Mouse (Mus musculus) forebrain, embryonic 15.5 days (tissue): ENCODE measurements around the gene Itga11. TPM values are rescaled to one million over a fixed set of nuclear protein-coding genes. Genes with fewer than 3 reads are reported as not detected.
"Not testable (repeated sequence)": the region's sequence is repeated elsewhere in the genome, so short reads cannot be mapped to it uniquely, and the experiment has no call there.

Source experiments
- ATAC-seq: fragments of 200-750 bp; cut with Nextera tagmentation; replicated peaks from 2 replicates; pipeline ENCODE4 v1.8.0; 2017; ENCODE audit warnings: mild to moderate bottlenecking, moderate TSS enrichment, moderate library complexity
- H3K27ac ChIP-seq: fragments of 300-500 bp; sonication (generic); replicated peaks from 2 replicates; pipeline ENCODE4 v1.5.1; 2015; ENCODE audit warnings: mild to moderate bottlenecking, inconsistent platforms
- H3K27me3 ChIP-seq: fragments of 300-500 bp; sonication (generic); 2 replicates; pipeline ENCODE4 v1.6.1; 2015; ENCODE audit warnings: inconsistent platforms
- H3K36me3 ChIP-seq: fragments of 300-500 bp; sonication (generic); 2 replicates; pipeline ENCODE4 v1.6.1; 2015; ENCODE audit warnings: mild to moderate bottlenecking, inconsistent platforms
- H3K4me1 ChIP-seq: fragments of 300-500 bp; sonication (generic); 2 replicates; pipeline ENCODE4 v1.6.1; 2015; ENCODE audit warnings: inconsistent platforms
- H3K4me2 ChIP-seq: fragments of 300-500 bp; sonication (generic); replicated peaks from 2 replicates; pipeline ENCODE4 v1.6.1; 2015; ENCODE audit warnings: mild to moderate bottlenecking, inconsistent platforms
- H3K4me3 ChIP-seq: fragments of 300-500 bp; sonication (generic); 2 replicates; pipeline ENCODE4 v1.5.1; 2015; ENCODE audit warnings: mild to moderate bottlenecking, inconsistent platforms
- H3K9ac ChIP-seq: fragments of 300-500 bp; sonication (generic); replicated peaks from 2 replicates; pipeline ENCODE4 v1.6.1; 2015; ENCODE audit warnings: mild to moderate bottlenecking, inconsistent platforms
- H3K9me3 ChIP-seq: fragments of 300-500 bp; sonication (generic); 2 replicates; pipeline ENCODE4 v1.6.1; 2016; ENCODE audit warnings: inconsistent platforms
- WGBS: fragments of 180-500 bp; shearing (Covaris S2); methylation state at CpG from one replicate; pipeline ENCODE4 v1.1.7; 2015; ENCODE audit warnings: mixed read lengths; 5-methylcytosine and 5-hydroxymethylcytosine counted together
- polyA plus RNA-seq: library from polyadenylated mRNA; unstranded; fragments of >200 nt; fragmentation: Nextera tagmentation; extraction: Ambion mirVana; gene quantifications from 2 replicates; pipeline ENCODE4 v1.2.1, GENCODE M21; 2015

The Itga11 gene
- polyA plus RNA-seq, 1 experiment from 2014 or later, result 0.90 TPM

DNA sequence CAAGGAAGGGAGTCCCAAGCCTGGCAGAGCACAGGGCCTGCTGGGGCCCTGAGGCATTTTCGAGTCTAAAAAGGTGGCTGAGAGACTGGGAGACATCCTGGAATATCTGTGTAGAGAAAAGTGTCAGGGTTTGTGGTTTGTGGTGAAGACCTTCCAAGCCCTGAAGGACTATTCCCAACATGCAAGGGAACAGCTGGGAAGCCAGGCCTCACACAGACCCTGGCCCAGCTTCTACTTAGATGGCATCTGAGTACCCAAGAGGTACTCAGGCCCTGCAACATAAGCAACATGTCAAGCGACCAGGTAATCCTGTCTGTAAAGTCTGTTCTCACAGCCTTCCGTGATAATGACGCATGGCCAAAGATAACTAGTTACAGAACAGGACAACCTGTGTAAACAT is 18.6 kb upstream of the Itga11 start:
- Histone ChIP-seq H3K4me1 (peaks cover 2% of the 10 kb centered on the region), H3K4me2 (no peak overlapping the region), H3K4me3 (no peak overlapping the region), H3K36me3 (no peaks in the 10 kb centered on the region), H3K9ac (no peak overlapping the region), H3K27me3 (no peaks in the 10 kb centered on the region), H3K27ac (no peak overlapping the region), H3K9me3 (no peaks in the 10 kb centered on the region)
- ATAC-seq, result no peak
- WGBS, result 86% methylated on average over 4 of the region's 4 CpGs

DNA sequence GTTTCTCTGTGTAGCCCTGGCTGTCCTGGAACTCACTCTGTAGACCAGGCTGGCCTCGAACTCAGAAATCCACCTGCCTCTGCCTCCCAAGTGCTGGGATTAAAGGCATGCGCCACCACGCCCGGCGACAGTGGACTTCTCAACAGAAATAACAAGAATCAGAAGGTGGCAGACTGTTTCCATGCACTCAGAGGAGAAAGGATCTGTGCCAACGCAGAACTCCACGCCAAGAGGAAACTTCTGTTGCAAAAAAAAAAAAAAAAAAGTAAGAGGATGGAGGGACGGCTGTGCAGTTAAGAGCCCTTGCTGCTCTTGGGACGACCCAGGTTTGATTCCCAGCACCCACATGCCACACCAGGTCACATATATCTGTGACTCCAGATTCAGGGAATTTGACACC is 16.7 kb upstream of the Itga11 start:
- H3K36me3 ChIP-seq, H3K27me3 ChIP-seq, H3K9ac ChIP-seq, H3K4me3 ChIP-seq, H3K4me1 ChIP-seq, H3K27ac ChIP-seq, ATAC-seq, H3K4me2 ChIP-seq, H3K9me3 ChIP-seq: not testable (repeated sequence)
- WGBS, result 87% methylated on average over 9 of the region's 9 CpGs

DNA sequence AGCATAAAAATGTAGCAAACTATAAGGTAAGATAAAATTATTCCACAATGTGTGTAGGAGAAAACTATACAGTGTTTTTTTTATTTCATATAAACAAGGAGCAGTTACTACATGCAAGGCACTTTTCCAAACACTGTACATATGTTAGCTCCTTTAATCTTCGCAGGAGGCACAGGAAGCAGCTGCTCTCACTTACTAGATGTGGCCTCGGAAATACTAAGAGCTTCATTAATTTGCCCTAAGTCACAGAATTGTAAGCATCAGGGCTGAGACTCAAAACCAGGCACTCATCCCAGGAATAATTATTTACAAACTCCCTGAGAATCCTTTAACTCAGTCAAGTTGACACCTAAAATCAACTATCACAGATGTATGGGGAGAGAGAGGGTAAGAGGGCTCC is 14.2 kb upstream of the Itga11 start:
- no peak overlapping the region for H3K9ac ChIP-seq
- H3K27me3 ChIP-seq, result no peaks in the 10 kb centered on the region
- 47% methylated on average over 2 of the region's 2 CpGs for WGBS

DNA sequence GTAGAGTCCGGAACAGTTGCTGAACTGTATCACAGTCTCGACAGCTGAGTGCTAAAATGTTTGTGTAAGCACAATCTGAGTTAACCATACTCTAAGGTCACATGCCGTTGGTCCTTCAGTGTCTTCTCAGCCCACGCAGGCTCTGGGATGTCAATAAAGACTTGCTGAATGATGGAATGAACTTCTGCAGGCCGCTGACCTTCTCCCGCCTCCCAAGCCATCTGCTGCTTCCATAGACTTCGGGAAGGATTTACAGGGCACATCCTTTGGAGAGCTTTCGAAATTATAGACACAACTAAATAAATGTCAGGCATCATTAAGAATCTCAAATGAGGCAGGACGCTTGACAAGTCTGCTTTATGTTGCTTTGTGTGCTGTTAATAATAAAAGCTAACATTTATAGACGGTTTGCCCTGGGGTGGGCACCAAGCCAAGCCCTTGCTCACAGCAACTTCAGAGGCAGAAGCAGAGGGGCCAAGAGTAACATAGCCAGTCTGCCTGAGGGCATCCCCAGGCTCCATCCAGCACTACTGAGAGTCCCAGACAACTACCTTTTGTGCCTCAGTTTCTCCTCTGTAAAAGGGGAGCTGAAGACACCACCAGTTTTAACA is 13.4 kb upstream of the Itga11 start:
- Histone ChIP-seq H3K4me1 (peaks cover 6% of the 10 kb centered on the region), H3K27ac (no peak overlapping the region), H3K9ac (no peak overlapping the region), H3K4me2 (no peak overlapping the region), H3K4me3 (no peak overlapping the region), H3K36me3 (no peaks in the 10 kb centered on the region), H3K9me3 (no peaks in the 10 kb centered on the region), H3K27me3 (no peaks in the 10 kb centered on the region)
- WGBS, result 54% methylated on average over 10 of the region's 10 CpGs
- ATAC-seq, result no peak

More for the DNA sequence above, 14.2 kb upstream of the Itga11 start:
- no peak for ATAC-seq
- peaks cover 6% of the 10 kb centered on the region for H3K4me1 ChIP-seq
- H3K9me3 ChIP-seq, result no peaks in the 10 kb centered on the region
- H3K4me2 ChIP-seq, result no peak overlapping the region
- no peak overlapping the region for H3K27ac ChIP-seq
- no peaks in the 10 kb centered on the region for H3K36me3 ChIP-seq
- H3K4me3 ChIP-seq, result no peak overlapping the region

DNA sequence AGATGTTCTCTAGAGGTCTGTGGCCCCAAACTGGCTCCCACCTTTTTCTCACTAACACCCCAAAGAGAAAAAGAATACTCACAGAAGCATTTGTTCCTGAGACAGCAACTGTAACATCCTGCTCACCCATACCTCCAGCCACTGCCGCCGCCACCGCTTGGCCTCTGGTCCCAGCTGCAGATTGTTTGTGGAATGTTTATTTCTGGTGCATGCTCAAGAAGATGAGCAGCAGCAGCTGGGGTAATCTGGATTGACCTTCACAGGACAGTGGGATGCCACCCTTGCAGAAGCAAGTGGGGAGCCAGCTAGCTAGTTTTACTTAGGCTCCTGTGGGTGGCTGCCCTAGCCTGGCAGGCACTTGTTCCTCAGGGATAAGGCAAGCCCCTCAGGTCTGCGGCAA is 11.7 kb upstream of the Itga11 start:
- Histone ChIP-seq H3K4me2 (no peak overlapping the region), H3K27ac (no peak overlapping the region), H3K9ac (no peak overlapping the region), H3K9me3 (no peaks in the 10 kb centered on the region), H3K4me1 (peaks cover 6% of the 10 kb centered on the region), H3K4me3 (no peak overlapping the region), H3K27me3 (no peaks in the 10 kb centered on the region), H3K36me3 (no peaks in the 10 kb centered on the region)
- ATAC-seq, result no peak
- 95% methylated on average over 4 of the region's 4 CpGs for WGBS

DNA sequence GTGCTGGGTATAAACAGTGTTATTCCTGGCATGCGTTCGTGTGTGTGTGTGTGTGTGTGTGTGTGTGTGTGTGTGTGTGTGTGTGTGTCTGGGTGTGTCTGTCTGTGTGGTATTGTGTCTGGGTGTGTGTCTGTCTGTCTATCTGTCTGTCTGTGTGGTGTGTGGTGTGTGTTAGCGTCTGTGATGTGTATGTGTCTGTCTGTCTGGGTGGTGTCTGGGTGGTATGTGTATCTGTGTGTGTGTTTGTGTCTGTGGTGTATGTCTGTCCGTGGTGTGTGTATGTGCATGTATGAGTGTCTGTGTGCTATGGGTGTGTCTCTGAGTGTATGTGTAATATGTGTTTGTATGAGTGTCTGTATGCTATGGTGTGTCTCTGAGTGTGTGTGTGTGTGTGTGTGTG is 9.1 kb upstream of the Itga11 start:
- Histone ChIP-seq H3K4me3 (no peak overlapping the region), H3K9ac (no peak overlapping the region), H3K27me3 (no peaks in the 10 kb centered on the region), H3K4me2 (no peak overlapping the region), H3K27ac (no peak overlapping the region), H3K9me3 (no peaks in the 10 kb centered on the region), H3K4me1 (peaks cover 6% of the 10 kb centered on the region), H3K36me3 (no peaks in the 10 kb centered on the region)
- ATAC-seq, result no peak
- WGBS, result 87% methylated on average over 4 of the region's 4 CpGs

DNA sequence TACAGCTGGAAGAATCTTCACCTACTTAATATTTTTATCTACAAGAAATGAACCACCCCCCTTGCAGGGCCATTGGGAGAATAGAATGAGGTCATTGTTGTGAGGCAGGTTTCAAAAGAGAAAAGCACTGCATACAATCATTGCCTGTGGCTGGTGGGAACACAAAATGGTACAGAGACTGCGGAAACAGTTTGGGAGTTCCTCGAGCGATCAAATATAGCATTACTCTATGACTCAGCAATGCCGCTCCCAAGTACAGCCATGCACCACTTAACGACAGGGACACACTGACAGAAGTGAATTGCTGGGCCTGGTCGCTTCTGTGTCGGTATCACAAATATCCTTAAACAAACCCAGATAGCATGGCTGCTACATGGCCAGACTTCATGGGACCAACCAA is 4.4 kb upstream of the Itga11 start:
- Histone ChIP-seq H3K27me3 (peaks cover 20% of the 10 kb centered on the region), H3K36me3 (no peaks in the 10 kb centered on the region), H3K9me3 (no peaks in the 10 kb centered on the region), H3K27ac (no peak overlapping the region), H3K4me1 (peaks cover 9% of the 10 kb centered on the region), H3K4me2 (no peak overlapping the region), H3K9ac (no peak overlapping the region), H3K4me3 (no peak overlapping the region)
- WGBS, result 74% methylated on average over 7 of the region's 7 CpGs
- ATAC-seq, result no peak

DNA sequence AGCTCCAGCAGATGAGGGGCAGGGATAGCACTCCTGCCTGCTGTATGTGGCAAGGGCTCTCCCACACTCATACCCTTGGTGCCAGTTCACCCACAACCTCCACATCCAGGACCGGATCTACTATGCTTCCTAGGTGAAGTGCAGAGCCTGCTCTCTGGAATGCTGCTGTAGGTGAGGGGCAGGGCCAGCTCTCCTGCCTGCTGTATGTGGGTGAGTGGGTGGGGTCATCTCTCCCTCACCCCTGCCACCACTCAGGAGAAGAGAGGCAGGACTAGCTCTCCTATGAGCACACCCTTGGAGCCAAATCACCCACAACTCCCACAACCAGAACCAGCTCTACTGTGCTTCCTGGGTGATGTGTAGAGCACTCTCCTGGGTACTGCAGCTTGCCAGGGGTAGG is 2.5 kb upstream of the Itga11 start:
- Histone ChIP-seq H3K4me2 (no peak overlapping the region), H3K9me3 (no peaks in the 10 kb centered on the region), H3K4me3 (no peak overlapping the region), H3K4me1 (peaks cover 17% of the 10 kb centered on the region), H3K27me3 (peaks cover 37% of the 10 kb centered on the region), H3K27ac (no peak overlapping the region), H3K36me3 (no peaks in the 10 kb centered on the region), H3K9ac (no peak overlapping the region)
- WGBS, result 88% methylated on average over 1 of the region's 1 CpGs
- ATAC-seq, result no peak

DNA sequence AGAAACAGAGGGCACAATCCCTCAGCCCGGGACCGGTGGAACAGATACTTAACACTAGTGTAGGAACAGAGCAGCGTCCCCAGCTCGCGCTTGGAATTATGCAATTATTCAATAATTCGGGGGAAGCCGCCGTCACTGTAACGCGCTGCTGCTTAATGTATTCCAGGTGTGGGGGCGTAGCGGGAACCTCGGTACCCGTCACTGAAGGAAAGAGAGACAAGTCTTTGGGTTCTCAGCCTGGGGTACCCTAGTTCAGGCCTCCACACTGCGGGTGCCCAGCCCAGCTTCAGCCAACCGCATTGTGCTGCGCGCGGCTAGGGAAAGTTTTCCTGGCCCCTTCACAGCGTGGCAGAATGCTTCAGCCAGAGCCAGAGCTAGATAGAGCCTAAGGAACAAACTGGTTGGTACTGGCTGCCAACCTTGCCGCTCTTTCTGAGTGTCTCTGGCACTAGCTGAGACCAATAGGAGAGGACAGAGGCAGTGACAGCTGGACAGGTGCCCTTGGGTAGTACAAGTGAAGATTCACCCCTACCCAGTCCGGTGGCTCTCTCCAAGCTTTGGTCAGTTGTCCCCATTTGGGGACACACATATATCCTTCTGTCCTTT is 1.0 kb downstream of the Itga11 start:
- no peak overlapping the region for H3K9ac ChIP-seq
- no peak for ATAC-seq
- H3K4me3 ChIP-seq, result peak overlapping the region; percentile 39
- no peak overlapping the region for H3K27ac ChIP-seq
- peak overlapping the region; percentile 64 for H3K4me2 ChIP-seq
- H3K36me3 ChIP-seq, result no peaks in the 10 kb centered on the region
- peaks cover 37% of the 10 kb centered on the region for H3K27me3 ChIP-seq
- no peaks in the 10 kb centered on the region for H3K9me3 ChIP-seq
- peaks cover 17% of the 10 kb centered on the region for H3K4me1 ChIP-seq
- WGBS, result 7% methylated on average over 22 of the region's 22 CpGs

DNA sequence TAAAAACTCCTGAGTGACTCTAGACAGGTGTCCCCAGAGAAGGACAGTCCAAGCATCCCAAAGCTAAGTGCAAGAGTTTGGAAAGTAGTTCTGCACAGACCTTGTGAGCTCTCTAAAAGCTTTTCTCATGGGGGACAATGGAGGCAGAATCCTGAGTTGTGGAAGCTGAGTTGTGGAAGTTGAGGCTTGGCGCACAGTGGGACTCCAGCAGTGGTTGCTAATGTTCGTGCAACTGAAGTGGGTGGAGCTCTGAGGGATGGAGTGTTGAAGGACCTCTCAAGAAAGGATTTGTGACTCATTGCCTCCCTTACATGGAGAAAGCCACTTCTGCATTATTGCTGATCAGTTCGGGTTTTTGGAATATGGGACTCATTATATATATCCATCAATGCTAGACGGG is 1.8 kb downstream of the Itga11 start:
- H3K4me1 ChIP-seq, result peaks cover 17% of the 10 kb centered on the region
- H3K4me2 ChIP-seq, result no peak overlapping the region
- H3K27ac ChIP-seq, result no peak overlapping the region
- no peaks in the 10 kb centered on the region for H3K36me3 ChIP-seq
- ATAC-seq, result no peak
- H3K4me3 ChIP-seq, result no peak overlapping the region
- no peaks in the 10 kb centered on the region for H3K9me3 ChIP-seq
- H3K9ac ChIP-seq, result no peak overlapping the region
- WGBS, result 70% methylated on average over 4 of the region's 4 CpGs
- peaks cover 37% of the 10 kb centered on the region for H3K27me3 ChIP-seq

DNA sequence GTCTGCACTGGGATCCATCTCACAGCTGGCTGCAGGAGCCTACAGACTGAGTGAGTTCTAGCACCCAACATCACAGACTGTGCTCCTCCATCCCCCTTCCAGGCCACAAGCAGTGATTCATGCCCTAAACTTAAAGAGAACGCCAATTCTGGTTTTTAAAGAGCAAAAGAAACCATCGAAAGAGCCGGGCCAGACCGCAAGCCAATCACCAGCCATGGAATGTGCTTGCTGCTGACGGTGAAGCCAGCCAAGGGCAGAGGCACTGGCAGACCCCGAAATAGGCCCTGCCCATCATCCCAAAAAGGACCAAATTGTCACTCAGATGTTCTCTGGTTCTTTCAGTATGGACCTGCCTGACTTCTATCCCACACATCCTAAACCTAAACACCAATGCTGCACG is 6.7 kb downstream of the Itga11 start:
- 82% methylated on average over 7 of the region's 7 CpGs for WGBS
- Histone ChIP-seq H3K27me3 (peaks cover 7% of the 10 kb centered on the region), H3K4me2 (no peak overlapping the region), H3K9me3 (no peaks in the 10 kb centered on the region), H3K9ac (no peak overlapping the region), H3K4me3 (no peak overlapping the region), H3K36me3 (no peaks in the 10 kb centered on the region), H3K4me1 (no peaks in the 10 kb centered on the region), H3K27ac (no peak overlapping the region)
- no peak for ATAC-seq

DNA sequence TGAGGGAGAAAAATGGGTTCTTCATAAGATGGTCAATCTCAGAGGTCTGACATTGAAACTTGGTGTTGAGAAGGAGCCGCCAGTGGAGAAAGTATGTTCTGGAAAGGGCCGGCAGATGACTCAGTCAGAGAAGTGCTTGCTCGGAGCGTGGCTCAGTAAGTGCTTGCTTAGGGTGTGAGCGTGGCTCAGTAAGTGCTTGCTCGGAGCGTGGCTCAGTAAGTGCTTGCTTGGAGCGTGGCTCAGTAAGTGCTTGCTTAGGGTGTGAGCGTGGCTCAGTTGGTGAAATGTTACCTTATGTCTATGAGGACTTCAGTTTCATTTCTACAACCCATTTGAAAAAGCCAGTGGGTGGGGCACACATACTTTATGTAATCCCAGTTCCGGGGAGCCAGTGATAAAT is 12.1 kb downstream of the Itga11 start:
- ATAC-seq, result no peak
- Histone ChIP-seq H3K27ac (no peak overlapping the region), H3K27me3 (no peaks in the 10 kb centered on the region), H3K4me1 (no peaks in the 10 kb centered on the region), H3K4me2 (no peak overlapping the region), H3K36me3 (no peaks in the 10 kb centered on the region), H3K9me3 (no peaks in the 10 kb centered on the region), H3K9ac (no peak overlapping the region), H3K4me3 (no peak overlapping the region)
- WGBS, result 90% methylated on average over 10 of the region's 10 CpGs

DNA sequence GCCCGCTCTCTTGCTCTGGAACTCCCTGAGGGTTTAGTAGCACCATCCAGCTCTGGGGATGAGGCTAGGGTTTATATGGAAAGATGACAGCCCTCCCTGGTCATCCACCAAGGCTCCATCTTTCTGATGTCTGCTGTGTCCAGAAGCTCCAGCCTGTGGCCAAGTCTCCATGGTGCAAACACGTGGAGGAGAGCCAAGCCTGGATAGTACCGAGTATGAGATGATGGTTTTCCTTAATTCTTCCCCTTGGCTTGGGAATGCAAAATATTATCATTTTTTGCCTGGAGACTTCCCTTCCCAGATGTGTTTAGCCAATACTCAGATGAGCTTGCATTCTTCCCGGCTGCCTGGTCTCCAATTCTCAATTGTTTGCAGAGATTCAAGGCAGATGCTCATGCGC is 16.4 kb downstream of the Itga11 start:
- H3K27me3 ChIP-seq, result no peaks in the 10 kb centered on the region
- no peak overlapping the region for H3K4me2 ChIP-seq
- H3K4me1 ChIP-seq, result no peaks in the 10 kb centered on the region
- no peak overlapping the region for H3K9ac ChIP-seq
- no peak overlapping the region for H3K27ac ChIP-seq
- H3K36me3 ChIP-seq, result no peaks in the 10 kb centered on the region
- WGBS, result 91% methylated on average over 5 of the region's 5 CpGs
- no peak for ATAC-seq
- H3K9me3 ChIP-seq, result no peaks in the 10 kb centered on the region
- H3K4me3 ChIP-seq, result no peak overlapping the region
